Mouse (Mus musculus) embryonic fibroblast, embryonic 13.5 days (primary cell): ENCODE data around the gene Hipk1.

Experiments used
- CTCF ChIP-seq: IDR thresholded peaks from 2 replicates; pipeline ENCODE4 v1.5.1; 2011; ENCODE audit warnings: mild to moderate bottlenecking, control low read depth, low read length, moderate library complexity, borderline replicate concordance; ENCODE audit not compliant: insufficient read depth
- POLR2A ChIP-seq: IDR thresholded peaks from 2 replicates; pipeline ENCODE4 v1.6.1; 2011; ENCODE audit warnings: low read depth, mild to moderate bottlenecking, control low read depth, low read length, moderate library complexity

DNA sequence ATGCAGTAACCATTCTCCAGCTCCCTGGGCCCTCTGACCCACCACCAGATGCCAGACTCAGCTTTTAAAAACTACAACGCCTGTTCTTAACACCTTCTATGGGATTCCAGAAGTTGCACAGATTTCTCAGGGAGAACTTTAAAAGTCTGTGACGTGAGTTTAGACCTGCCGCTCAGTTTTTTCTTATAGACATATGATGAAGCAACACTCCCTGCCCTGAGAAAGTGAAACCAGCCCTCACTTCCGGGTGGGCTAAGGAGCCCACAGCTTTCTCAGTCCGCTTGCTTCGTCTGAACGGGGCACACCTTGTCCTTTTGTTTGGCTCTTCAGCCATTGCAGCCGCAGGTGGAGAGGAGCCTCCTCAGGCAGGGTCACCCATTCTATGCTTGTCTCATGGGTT lies 76.4 kb downstream of the Hipk1 start:
- TF ChIP-seq CTCF (no peak), POLR2A (no peak)
